Mouse (Mus musculus): ENCODE measurements around the gene Surf4.

DNA sequence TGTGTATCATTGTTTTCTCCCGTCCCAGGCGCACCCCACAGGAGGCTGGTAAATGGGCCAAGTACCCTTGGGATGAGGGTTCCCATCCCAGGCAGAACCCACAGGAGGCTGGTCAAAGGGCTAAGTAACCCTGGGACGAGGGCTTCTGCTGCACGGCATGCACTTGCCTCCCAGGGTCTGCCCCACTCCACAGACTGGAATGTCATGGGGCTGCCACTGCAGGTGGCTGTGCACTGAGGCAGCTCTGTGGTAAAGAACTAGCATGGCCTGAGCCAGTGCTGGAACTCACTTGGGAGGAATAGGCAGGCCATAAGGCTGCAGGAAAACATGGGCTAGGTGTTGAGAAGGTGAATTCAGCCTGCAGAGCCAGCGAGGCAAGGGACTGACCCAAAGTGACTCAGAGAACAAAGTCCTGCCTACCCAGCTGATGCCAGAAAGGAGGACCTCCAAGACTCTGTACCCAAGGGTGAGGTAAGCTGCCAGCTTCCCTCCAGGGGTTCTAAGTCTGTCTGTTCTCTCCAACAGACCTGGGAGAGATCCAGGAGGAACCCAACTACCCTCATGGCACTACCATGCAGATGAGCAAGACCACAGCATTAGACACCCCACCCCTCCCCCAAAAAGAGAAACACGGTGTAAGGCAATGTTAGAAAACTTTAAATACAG lies 13.4 kb downstream of the Surf4 start:
- no peak for TF ChIP-seq CTCF (IDR thresholded peaks at IDR 0.05; ENCODE audit: extremely low read depth, insufficient read length, insufficient replicate concordance, low read depth, low read length)
- TF ChIP-seq POLR2A (IDR thresholded peaks at IDR 0.05; ENCODE audit: low read depth, low read length) = no peak
